Mouse (Mus musculus) heart, adult 2 months (tissue): ENCODE results near the gene Hoxb2. TPM values are rescaled to one million over a fixed set of nuclear protein-coding genes. Genes with fewer than 3 reads are reported as not detected.

ENCODE experiments used
- DNase-seq, 2 experiments: peaks; one replicate each; pipeline ENCODE4 v3.0.0; 2021
- H3K27ac ChIP-seq: fragments of 200-600 bp; 2 replicates; pipeline ENCODE4 v1.8.1; 2022
- H3K27me3 ChIP-seq: fragments of 200-500 bp; 2 replicates; pipeline ENCODE4 v1.6.1; 2012; ENCODE audit warnings: mild to moderate bottlenecking, low read length, inconsistent platforms, mixed read lengths; ENCODE audit not compliant: control insufficient read depth, insufficient read depth
- H3K36me3 ChIP-seq: fragments of 200-500 bp; 2 replicates; pipeline ENCODE4 v1.6.1; 2012; ENCODE audit warnings: low read length, inconsistent platforms; ENCODE audit not compliant: control insufficient read depth, insufficient read depth
- H3K4me1 ChIP-seq: fragments of 200-500 bp; 2 replicates; pipeline ENCODE4 v1.6.1; 2011; ENCODE audit warnings: low read length; ENCODE audit not compliant: control insufficient read depth, insufficient read depth
- H3K4me3 ChIP-seq: fragments of 200-600 bp; 2 replicates; pipeline ENCODE4 v1.8.1; 2022
- H3K79me2 ChIP-seq: fragments of 200-500 bp; replicated peaks from 2 replicates; pipeline ENCODE4 v1.6.1; 2012; ENCODE audit warnings: mild to moderate bottlenecking, inconsistent platforms, low read length, moderate library complexity, mixed read lengths; ENCODE audit not compliant: control insufficient read depth, insufficient read depth
- H3K9ac ChIP-seq: fragments of 200-500 bp; 2 replicates; pipeline ENCODE4 v1.6.1; 2012; ENCODE audit warnings: low read depth, mild to moderate bottlenecking, control low read depth, inconsistent platforms, low read length, mixed read lengths
- CTCF ChIP-seq: fragments of 200-600 bp; IDR thresholded peaks from 2 replicates; pipeline ENCODE4 v1.8.1; 2022; ENCODE audit warnings: antibody characterized with exemption, mild to moderate bottlenecking, moderate library complexity
- EP300 ChIP-seq: fragments of 200-500 bp; IDR thresholded peaks from 2 replicates; pipeline ENCODE4 v1.6.1; 2011; ENCODE audit warnings: low read depth, low read length, control low read depth; ENCODE audit not compliant: insufficient read depth
- POLR2A ChIP-seq: fragments of 200-500 bp; IDR thresholded peaks from 2 replicates; pipeline ENCODE4 v1.6.1; 2011; ENCODE audit warnings: mild to moderate bottlenecking, low read depth, low read length, control low read depth; ENCODE audit not compliant: insufficient read depth
- WGBS: fragments of 180-500 bp; shearing (Covaris S2); methylation state at CpG from one replicate; pipeline ENCODE4 v1.1.7; 2018; 5-methylcytosine and 5-hydroxymethylcytosine counted together
- intact Hi-C: fragments of 180-260 bp; cut with DNase I; formaldehyde crosslinking; loops from one replicate; pipeline ENCODE4 v1.15.1; 2025
- polyA plus RNA-seq: library from polyadenylated mRNA; depleted of rRNA; stranded (reverse); fragments of >200 nt; gene quantifications from 2 replicates; pipeline ENCODE4 v1.2.3, GENCODE M21; 2012
- total RNA-seq, 2 experiments: library from RNA; stranded (reverse); gene quantifications; 2 replicates each; pipeline ENCODE4 v1.2.3; 2021

Gene Hoxb2
- total and polyA plus RNA-seq, 3 experiments, result 0.23 to 1.4 (median 0.68) TPM

- H3K36me3 ChIP-seq, result no peaks in the 10 kb centered on the region
- H3K4me3 ChIP-seq, result no peak within 1 kb of the TSS
- TF ChIP-seq POLR2A (no peak), CTCF (no peak), EP300 (no peak)
- H3K27me3 ChIP-seq, result peaks cover 24% of the 10 kb centered on the region
- H3K9ac ChIP-seq, result no peak within 1 kb of the TSS
- H3K4me1 ChIP-seq, result no peaks in the 10 kb centered on the region
- WGBS, result 6% methylated on average over 24 of the region's 26 CpGs
- no peak within 1 kb of the TSS for H3K27ac ChIP-seq
- intact Hi-C loops, result loop anchor here (5.0 kb wide), 1 partner anchor 42 kb away; no protein-coding TSS in a partner anchor
- no peak for DNase-seq
- no peaks in the 10 kb centered on the region for H3K79me2 ChIP-seq
Measured at GRCm38 (mm10) chr11:96365441-96366091, 15.2 kb downstream of the Hoxb2 start, which contains the start of gene Hoxb1. Gene Hoxb1 (plus strand): TSS chr11:96365752.

DNA sequence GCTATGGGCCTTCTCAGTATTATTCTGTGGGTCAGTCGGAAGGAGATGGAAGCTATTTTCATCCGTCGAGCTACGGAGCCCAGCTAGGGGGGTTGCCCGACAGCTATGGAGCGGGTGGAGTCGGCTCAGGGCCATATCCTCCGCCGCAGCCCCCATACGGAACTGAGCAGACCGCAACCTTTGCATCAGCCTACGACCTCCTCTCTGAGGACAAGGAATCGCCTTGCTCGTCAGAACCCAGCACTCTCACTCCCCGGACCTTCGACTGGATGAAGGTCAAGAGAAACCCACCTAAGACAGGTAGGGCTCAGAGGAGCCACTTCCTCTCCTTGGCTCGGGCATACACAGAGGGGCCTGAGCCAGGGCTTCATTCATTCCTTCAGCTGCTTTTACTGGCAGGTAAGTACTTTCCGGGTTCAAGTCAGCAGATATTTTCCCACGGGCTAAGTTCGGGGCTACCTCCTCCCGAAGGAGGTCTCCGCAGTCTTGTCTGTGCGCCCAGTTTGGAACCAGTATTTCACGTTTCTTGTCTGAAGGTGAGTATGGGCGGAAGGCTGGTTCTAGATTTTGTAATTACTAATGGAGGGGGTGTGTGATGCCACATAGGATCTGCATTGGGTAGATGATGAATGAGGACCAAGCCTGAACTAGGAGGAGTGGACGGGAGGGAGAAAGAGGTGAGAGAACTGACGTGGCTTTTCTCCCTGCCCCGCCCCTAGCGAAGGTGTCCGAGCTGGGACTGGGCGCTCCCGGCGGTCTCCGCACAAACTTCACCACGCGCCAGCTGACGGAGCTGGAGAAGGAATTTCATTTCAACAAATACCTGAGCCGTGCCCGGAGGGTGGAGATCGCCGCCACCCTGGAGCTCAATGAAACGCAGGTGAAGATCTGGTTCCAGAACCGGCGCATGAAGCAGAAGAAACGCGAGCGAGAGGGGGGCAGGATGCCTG, 16.0 kb downstream of the Hoxb2 start:
- WGBS, result 4% methylated on average over 47 of the region's 47 CpGs
- H3K27ac ChIP-seq, result no peak overlapping the region
- intact Hi-C loops, result loop anchor here (5.0 kb wide), 1 partner anchor 41 kb away; no protein-coding TSS in a partner anchor
- H3K79me2 ChIP-seq, result no peaks in the 10 kb centered on the region
- no peak for DNase-seq
- no peaks in the 10 kb centered on the region for H3K4me1 ChIP-seq
- H3K4me3 ChIP-seq, result no peak overlapping the region
- peaks cover 24% of the 10 kb centered on the region for H3K27me3 ChIP-seq
- TF ChIP-seq EP300 (no peak), POLR2A (no peak), CTCF (no peak)
- no peak overlapping the region for H3K9ac ChIP-seq
- no peaks in the 10 kb centered on the region for H3K36me3 ChIP-seq

GRCm38 (mm10) chr11:96367141-96367540, 16.8 kb downstream of the Hoxb2 start:
- Histone ChIP-seq H3K79me2 (no peaks in the 10 kb centered on the region), H3K27ac (no peak overlapping the region), H3K4me3 (no peak overlapping the region), H3K9ac (no peak overlapping the region), H3K36me3 (no peaks in the 10 kb centered on the region), H3K27me3 (peaks cover 22% of the 10 kb centered on the region), H3K4me1 (no peaks in the 10 kb centered on the region)
- intact Hi-C loops, result loop anchor here (5.0 kb wide), 1 partner anchor 40 kb away; no protein-coding TSS in a partner anchor
- no peak for DNase-seq
- WGBS, result 28% methylated on average over 6 of the region's 6 CpGs
- no peak for TF ChIP-seq EP300
- no peak for TF ChIP-seq CTCF
- no peak for TF ChIP-seq POLR2A

- H3K27me3 ChIP-seq, result peaks cover 22% of the 10 kb centered on the region
Measured at GRCm38 (mm10) chr11:96368686-96369085, 18.4 kb downstream of the Hoxb2 start.

DNA sequence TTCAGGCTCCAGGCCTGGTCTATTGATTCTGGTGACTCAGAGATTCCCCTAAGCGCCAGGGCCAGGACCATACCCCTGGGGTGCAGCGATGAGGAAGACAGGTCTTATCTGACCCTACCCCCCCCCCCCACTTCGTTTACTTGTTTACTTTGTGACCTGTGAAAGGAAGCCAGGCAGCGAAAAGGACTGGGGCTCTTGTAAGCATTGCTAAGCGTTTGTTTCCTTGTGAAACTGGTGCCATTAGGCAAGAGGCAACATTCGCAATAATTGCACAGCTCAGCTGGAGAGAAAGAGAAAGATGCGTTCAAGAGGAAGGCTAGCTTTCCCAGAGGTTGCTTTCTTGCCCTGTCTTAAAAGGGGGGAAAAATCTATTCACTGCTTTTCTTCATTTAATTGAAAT, 18.8 kb downstream of the Hoxb2 start:
- peaks cover 21% of the 10 kb centered on the region for H3K27me3 ChIP-seq
- DNase-seq, result no peak
- TF ChIP-seq POLR2A (no peak), CTCF (no peak), EP300 (no peak)
- H3K36me3 ChIP-seq, result no peaks in the 10 kb centered on the region
- no peak overlapping the region for H3K4me3 ChIP-seq
- no peaks in the 10 kb centered on the region for H3K4me1 ChIP-seq
- 41% methylated on average over 7 of the region's 7 CpGs for WGBS
- H3K27ac ChIP-seq, result no peak overlapping the region
- intact Hi-C loops, result loop anchor here (5.0 kb wide), 1 partner anchor 38 kb away; no protein-coding TSS in a partner anchor
- H3K9ac ChIP-seq, result no peak overlapping the region
- no peaks in the 10 kb centered on the region for H3K79me2 ChIP-seq

More at GRCm38 (mm10) chr11:96368686-96369085, 18.4 kb downstream of the Hoxb2 start:
- no peaks in the 10 kb centered on the region for H3K79me2 ChIP-seq
- TF ChIP-seq POLR2A, result no peak
- TF ChIP-seq CTCF, result no peak
- no peak for TF ChIP-seq EP300
- 16% methylated on average over 5 of the region's 5 CpGs for WGBS
- no peaks in the 10 kb centered on the region for H3K36me3 ChIP-seq
- H3K4me3 ChIP-seq, result no peak overlapping the region
- no peak for DNase-seq
- H3K9ac ChIP-seq, result no peak overlapping the region
- intact Hi-C loops, result loop anchor here (5.0 kb wide), 1 partner anchor 39 kb away; no protein-coding TSS in a partner anchor
- H3K4me1 ChIP-seq, result no peaks in the 10 kb centered on the region
- H3K27ac ChIP-seq, result no peak overlapping the region
